Mouse (Mus musculus) spleen, adult 2 months (tissue): ENCODE data around the gene Tead4.

Experiments
- CTCF ChIP-seq: fragments of 200-500 bp; IDR thresholded peaks from 2 replicates; pipeline ENCODE4 v1.5.1; 2011; ENCODE audit warnings: mild to moderate bottlenecking, inconsistent platforms; ENCODE audit not compliant: insufficient read depth, insufficient read length, insufficient replicate concordance; ENCODE audit errors: extremely low read depth
- POLR2A ChIP-seq: fragments of 200-500 bp; IDR thresholded peaks from 2 replicates; pipeline ENCODE4 v1.6.1; 2011; ENCODE audit warnings: low read depth, low read length, inconsistent platforms

- TF ChIP-seq CTCF (no peak), POLR2A (no peak)
Observed at GRCm38 (mm10) chr6:128255941-128256340, 44.7 kb downstream of the Tead4 start.
